Mouse (Mus musculus) B cell, adult 62 days (primary cell): Measurements from ENCODE around the gene Tdrd12. TPM values are rescaled to one million over a fixed set of nuclear protein-coding genes. Genes with fewer than 3 reads are reported as not detected.

Source experiments
- total RNA-seq: library from RNA; stranded (reverse); gene quantifications from 4 replicates; pipeline ENCODE4 v1.2.4, GENCODE M21; 2023

Gene Tdrd12
- not detected in 4 replicates for total RNA-seq

DNA sequence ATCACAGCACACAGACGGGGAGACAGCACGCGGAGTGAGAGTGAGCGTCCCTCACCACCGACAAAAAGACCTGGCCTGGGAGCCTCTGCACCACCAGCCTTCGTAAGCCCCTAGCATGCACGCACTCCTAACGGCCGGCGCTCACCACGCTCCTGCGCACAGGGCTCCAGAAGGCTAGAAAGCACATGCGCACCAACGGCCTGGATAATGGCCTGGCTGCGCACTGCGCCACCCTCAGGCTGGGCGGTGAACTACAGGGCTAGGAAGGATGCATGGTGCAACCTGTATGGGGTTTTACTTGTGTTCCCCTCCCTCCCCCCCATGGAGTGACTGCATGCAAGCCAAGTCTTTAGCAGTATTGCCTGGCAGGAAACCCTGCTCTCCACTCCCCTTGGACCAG lies at the start of gene Tdrd12:
Tdrd12 (minus strand) TSS at position 184 of the 400 bp plus-strand sequence.

DNA sequence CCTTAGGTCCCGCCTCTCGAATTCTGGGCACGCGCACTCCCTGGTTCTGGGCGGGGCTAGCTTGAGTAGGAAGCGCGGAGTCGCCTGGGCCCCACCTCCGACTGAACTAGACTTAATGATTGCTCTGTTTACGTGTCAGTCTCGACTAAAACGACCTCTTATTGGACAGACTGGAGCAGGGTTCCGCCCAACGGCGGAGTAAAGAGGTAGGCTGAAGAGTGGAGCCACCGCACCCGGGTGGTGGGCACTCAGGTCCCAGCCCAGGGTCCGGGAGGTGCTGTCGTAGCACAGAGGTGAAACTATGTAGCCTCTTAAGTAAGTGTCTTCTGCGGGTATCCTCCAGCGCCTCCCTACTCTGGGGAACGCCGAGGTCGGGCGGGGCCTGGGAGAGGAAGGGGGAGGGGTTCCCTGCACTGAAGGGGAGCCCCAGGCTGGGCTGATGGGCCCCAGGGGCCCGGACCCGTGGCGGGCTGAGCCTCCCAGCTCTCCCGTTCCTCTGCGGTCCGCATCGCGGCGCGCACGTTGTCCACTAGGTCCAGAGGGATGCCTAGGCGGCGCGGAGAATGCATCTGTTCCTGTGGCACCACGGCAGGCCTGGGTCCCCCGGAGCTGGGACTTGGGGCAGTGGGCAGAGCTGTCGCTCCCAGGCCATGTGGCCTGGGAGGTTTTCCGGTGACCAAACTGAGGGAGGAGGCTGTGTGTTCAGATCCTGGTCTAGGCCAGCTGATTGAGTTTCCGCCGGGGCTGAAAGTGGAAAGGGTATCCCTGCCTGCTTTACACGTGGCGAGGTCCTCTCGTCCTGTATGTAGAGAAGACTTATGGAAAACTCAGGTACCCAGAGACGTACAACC lies 48.7 kb upstream of the Tdrd12 start, which contains the start of gene Ankrd27:
Ankrd27 (plus strand) TSS at position 190 of the 851 bp plus-strand sequence.

DNA sequence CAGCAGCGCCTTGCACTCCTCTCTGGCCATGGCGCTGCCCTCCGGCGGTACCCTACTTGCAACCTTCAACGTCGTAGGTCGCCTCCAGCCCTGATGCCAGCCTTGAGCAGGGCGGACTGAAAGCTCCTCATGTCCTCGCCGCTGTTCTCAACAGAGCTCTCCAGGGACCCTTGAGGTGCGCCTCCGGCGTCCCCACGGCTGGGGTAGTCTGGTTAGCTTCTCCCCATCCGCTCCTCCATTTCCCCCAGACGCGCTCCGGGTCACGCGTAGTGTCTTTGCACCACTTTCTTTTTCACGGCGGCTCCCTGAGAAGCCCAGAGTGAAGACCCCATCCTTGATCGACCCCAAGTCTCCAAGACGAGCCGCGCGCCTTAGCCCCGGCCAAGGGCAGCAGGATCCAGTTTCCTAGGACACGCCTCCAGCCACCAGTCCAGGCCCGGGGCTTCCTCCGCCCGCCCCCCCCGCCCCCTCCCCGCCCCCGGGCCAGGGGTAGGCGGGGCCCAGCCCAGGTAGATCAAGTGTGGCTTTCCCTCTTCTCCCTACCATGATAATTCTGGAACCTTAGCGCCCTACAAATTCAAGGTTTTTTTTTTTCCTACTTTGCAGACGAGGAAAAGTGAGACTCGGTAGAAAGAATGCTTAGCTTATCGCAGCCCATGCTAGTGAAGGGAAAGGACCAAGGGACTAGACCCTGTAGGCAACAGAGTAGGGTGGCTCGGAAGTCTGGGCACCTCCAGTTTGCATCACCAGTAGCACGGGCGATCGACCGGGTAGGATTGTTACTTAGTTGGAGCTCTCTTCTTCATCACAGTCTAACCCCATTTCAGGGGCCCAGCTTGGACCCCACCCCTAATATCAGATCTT lies 47.9 kb upstream of the Tdrd12 start, which contains the start of gene Rgs9bp:
Rgs9bp (minus strand) TSS at position 392 of the 864 bp plus-strand sequence.

DNA sequence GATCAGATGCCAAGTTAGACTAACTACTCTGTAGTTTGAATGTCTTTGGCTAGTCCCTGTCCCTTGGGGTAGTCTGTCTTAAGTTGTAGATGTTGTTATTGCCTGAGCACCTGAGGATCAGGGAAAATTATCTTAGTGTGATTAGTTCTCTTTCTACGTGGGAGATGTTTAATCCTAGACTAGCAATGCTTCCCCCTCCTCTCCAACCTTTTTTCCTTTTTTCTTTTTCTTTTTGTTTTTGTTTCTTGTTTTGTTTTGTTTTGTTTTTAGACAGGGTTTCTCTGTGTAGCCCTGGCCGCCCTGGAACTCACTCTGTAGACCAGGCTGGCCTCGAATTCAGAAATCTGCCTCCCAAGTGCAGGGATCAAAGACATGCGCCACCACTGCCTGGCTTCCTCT lies 18.7 kb upstream of the Tdrd12 start, which contains the start of gene Nudt19:
Nudt19 (minus strand) TSS at position 100 of the 399 bp plus-strand sequence.

DNA sequence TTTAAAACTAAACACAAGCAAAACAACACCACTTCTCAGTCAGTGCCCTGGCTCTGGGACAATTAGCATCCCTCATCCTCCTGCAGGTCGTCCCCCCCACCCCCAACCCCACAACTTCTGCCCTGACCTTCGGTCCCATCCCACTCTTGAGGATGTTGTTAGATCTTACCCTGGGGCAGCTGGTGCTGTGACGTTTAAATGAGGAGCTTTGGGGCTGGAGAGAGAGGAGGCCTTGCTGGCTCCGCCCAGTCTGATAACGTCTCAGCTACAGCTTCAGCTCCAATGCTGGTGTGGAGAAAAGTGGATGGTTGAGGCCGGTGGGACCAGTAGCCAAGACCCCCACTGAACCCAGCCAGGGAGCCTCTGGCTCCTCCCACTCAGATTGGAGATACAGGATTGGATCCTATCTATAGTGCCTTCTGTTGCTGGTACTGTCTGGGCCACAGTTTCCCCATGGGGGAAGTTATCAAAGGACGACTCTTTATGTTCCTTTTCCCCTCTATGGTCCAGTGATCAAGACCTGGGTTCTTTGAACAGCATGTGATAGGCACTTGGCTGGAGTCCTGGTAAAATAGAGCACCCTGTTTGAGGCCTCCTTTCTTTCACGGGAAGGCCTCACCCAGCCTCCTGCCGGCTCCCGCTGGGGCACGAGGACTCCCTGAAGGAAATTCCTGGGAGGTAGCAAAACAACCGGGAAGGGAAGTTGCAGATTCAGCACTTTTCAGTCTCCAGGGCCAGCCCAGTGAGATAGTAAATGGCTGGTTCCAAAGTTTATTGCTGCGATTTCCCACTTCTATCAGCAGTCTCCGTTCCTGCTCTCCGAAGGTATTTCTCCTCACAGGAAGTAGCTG lies 89.3 kb downstream of the Tdrd12 start, which contains the start of gene Slc7a9:
Slc7a9 (plus strand) TSS at position 801 of the 851 bp plus-strand sequence.

Other genes with a start within 250 kb of the Tdrd12 start
- 17.3 to 20.4 TPM (median 18.0 TPM) in 4 replicates for gene Gpatch1, start 219.3 kb downstream of the Tdrd12 start, total RNA-seq
- 0.17 to 0.56 TPM (median 0.27 TPM) in 4 replicates for gene Rhpn2, start 203.6 kb downstream of the Tdrd12 start, total RNA-seq
- 10.5 to 14.9 TPM (median 13.4 TPM) in 4 replicates for gene Faap24, start 140.9 kb downstream of the Tdrd12 start, total RNA-seq
- 24.7 to 31.6 TPM (median 28.4 TPM) in 4 replicates for gene Cep89, start 140.7 kb downstream of the Tdrd12 start, total RNA-seq
- gene Slc7a9, start 88.9 kb downstream of the Tdrd12 start, total RNA-seq = not detected in 4 replicates
- 20.8 to 28.5 TPM (median 25.4 TPM) in 4 replicates for gene Nudt19, start 18.6 kb upstream of the Tdrd12 start, total RNA-seq
- gene Rgs9bp, start 47.8 kb upstream of the Tdrd12 start, total RNA-seq = 0.09 to 0.22 TPM (median 0.18 TPM) in 3 of 4 replicates, not detected in the other
- gene Ankrd27, start 48.5 kb upstream of the Tdrd12 start, total RNA-seq = 36.5 to 48.4 TPM (median 43.6 TPM) in 4 replicates
- gene Pdcd5, start 109.8 kb upstream of the Tdrd12 start, total RNA-seq = 49.0 to 51.5 TPM (median 50.9 TPM) in 4 replicates
- 43.7 to 56.3 TPM (median 46.5 TPM) in 4 replicates for gene Dpy19l3, start 216.7 kb upstream of the Tdrd12 start, total RNA-seq